Mouse (Mus musculus) small intestine, adult 2 months (tissue): ENCODE results near the gene Lypd3. TPM values are rescaled to one million over a fixed set of nuclear protein-coding genes. Genes with fewer than 3 reads are reported as not detected.

Source experiments
- H3K27ac ChIP-seq: fragments of 200-500 bp; 2 replicates; pipeline ENCODE4 v1.5.1; 2012; ENCODE audit warnings: low read depth, low read length, control low read depth, inconsistent platforms; ENCODE audit not compliant: insufficient read depth
- H3K27me3 ChIP-seq: fragments of 200-500 bp; 2 replicates; pipeline ENCODE4 v1.6.1; 2012; ENCODE audit warnings: mild to moderate bottlenecking, moderate library complexity, low read length, inconsistent platforms; ENCODE audit not compliant: control insufficient read depth, insufficient read depth
- H3K36me3 ChIP-seq: fragments of 200-500 bp; 2 replicates; pipeline ENCODE4 v1.6.1; 2012; ENCODE audit warnings: mild to moderate bottlenecking, low read length, control low read depth, inconsistent platforms; ENCODE audit not compliant: control insufficient read depth, insufficient read depth
- H3K4me1 ChIP-seq: fragments of 200-500 bp; 2 replicates; pipeline ENCODE4 v1.6.1; 2012; ENCODE audit warnings: low read length, inconsistent platforms, mixed read lengths; ENCODE audit not compliant: control insufficient read depth, insufficient read depth, insufficient read length
- H3K4me3 ChIP-seq: fragments of 200-500 bp; 2 replicates; pipeline ENCODE4 v1.5.1; 2012; ENCODE audit warnings: low read depth, mild to moderate bottlenecking, control low read depth, inconsistent platforms, low read length, moderate library complexity
- CTCF ChIP-seq: fragments of 200-500 bp; IDR thresholded peaks from 2 replicates; pipeline ENCODE4 v1.5.1; 2012; ENCODE audit warnings: low read depth, mild to moderate bottlenecking, control low read depth, inconsistent platforms, low read length, moderate library complexity, mixed read lengths; ENCODE audit not compliant: insufficient replicate concordance, insufficient read length; ENCODE audit errors: extremely low read depth
- POLR2A ChIP-seq: fragments of 200-500 bp; IDR thresholded peaks from 2 replicates; pipeline ENCODE4 v1.6.1; 2012; ENCODE audit warnings: low read depth, mild to moderate bottlenecking, control low read depth, inconsistent platforms, low read length, moderate library complexity
- WGBS: fragments of 180-500 bp; shearing (Covaris S2); methylation state at CpG from one replicate; pipeline ENCODE4 v1.1.7; 2018; 5-methylcytosine and 5-hydroxymethylcytosine counted together
- polyA plus RNA-seq: library from polyadenylated mRNA; depleted of rRNA; stranded (reverse); fragments of >200 nt; gene quantifications from 2 replicates; pipeline ENCODE4 v1.2.3, GENCODE M21; 2012

Gene Lypd3
- polyA plus RNA-seq, 1 experiment: 0.70 TPM

GRCm38 (mm10) chr7:24644996-24645395 lies 8.6 kb downstream of the Lypd3 start:
- 68% methylated on average over 7 of the region's 7 CpGs for WGBS
- H3K4me3 ChIP-seq: no peak overlapping the region

GRCm38 (mm10) chr7:24646486-24646885 lies 10.1 kb downstream of the Lypd3 start:
- Histone ChIP-seq H3K4me3 (no peak overlapping the region), H3K36me3 (no peaks in the 10 kb centered on the region), H3K4me1 (no peaks in the 10 kb centered on the region), H3K27me3 (no peaks in the 10 kb centered on the region), H3K27ac (no peak overlapping the region)
- 33% methylated on average over 7 of the region's 7 CpGs for WGBS
- TF ChIP-seq POLR2A (no peak), CTCF (no peak)

More at GRCm38 (mm10) chr7:24644996-24645395, 8.6 kb downstream of the Lypd3 start:
- Histone ChIP-seq H3K4me1 (no peaks in the 10 kb centered on the region), H3K27me3 (0 out of 2 replicates have a peak, but pooled peaks cover under 1% of the 10 kb centered on the region), H3K36me3 (no peaks in the 10 kb centered on the region), H3K27ac (no peak overlapping the region)
- TF ChIP-seq CTCF (no peak), POLR2A (no peak)

- H3K27ac ChIP-seq: no peak overlapping the region
- H3K4me3 ChIP-seq: no peak overlapping the region
- H3K36me3 ChIP-seq: no peaks in the 10 kb centered on the region
- TF ChIP-seq CTCF (peak; percentile 98; the same call in 1 of the 2 replicates), POLR2A (no peak)
- WGBS: 10% methylated on average over 7 of the region's 7 CpGs
- no peaks in the 10 kb centered on the region for H3K27me3 ChIP-seq
- H3K4me1 ChIP-seq: no peaks in the 10 kb centered on the region
Observed at GRCm38 (mm10) chr7:24653681-24654080, 17.3 kb downstream of the Lypd3 start.

- H3K4me3 ChIP-seq: no peak overlapping the region
- no peaks in the 10 kb centered on the region for H3K27me3 ChIP-seq
- no peaks in the 10 kb centered on the region for H3K4me1 ChIP-seq
- WGBS: 33% methylated on average over 12 of the region's 12 CpGs
- H3K27ac ChIP-seq: no peak overlapping the region
- no peaks in the 10 kb centered on the region for H3K36me3 ChIP-seq
- no peak for TF ChIP-seq CTCF
- no peak for TF ChIP-seq POLR2A
Observed at GRCm38 (mm10) chr7:24659737-24660357, 23.5 kb downstream of the Lypd3 start.

- Histone ChIP-seq H3K27ac (no peak overlapping the region), H3K4me1 (no peaks in the 10 kb centered on the region), H3K36me3 (no peaks in the 10 kb centered on the region), H3K4me3 (peak overlapping the region; percentile 7; the same call in 1 of the 2 replicates), H3K27me3 (no peaks in the 10 kb centered on the region)
- no peak for TF ChIP-seq CTCF
- no peak for TF ChIP-seq POLR2A
- 54% methylated on average over 17 of the region's 17 CpGs for WGBS
Observed at GRCm38 (mm10) chr7:24661118-24661904, 25.0 kb downstream of the Lypd3 start.

GRCm38 (mm10) chr7:24662575-24662974 lies 26.2 kb downstream of the Lypd3 start:
- TF ChIP-seq POLR2A (no peak), CTCF (peak; percentile 98; the same call in 1 of the 2 replicates)
- 7% methylated on average over 8 of the region's 8 CpGs for WGBS
- Histone ChIP-seq H3K27ac (no peak overlapping the region), H3K36me3 (no peaks in the 10 kb centered on the region), H3K4me1 (no peaks in the 10 kb centered on the region), H3K27me3 (no peaks in the 10 kb centered on the region), H3K4me3 (no peak overlapping the region)

GRCm38 (mm10) chr7:24664301-24664700 lies 28.0 kb downstream of the Lypd3 start:
- Histone ChIP-seq H3K4me3 (no peak overlapping the region), H3K4me1 (no peaks in the 10 kb centered on the region), H3K27me3 (no peaks in the 10 kb centered on the region), H3K36me3 (no peaks in the 10 kb centered on the region), H3K27ac (no peak overlapping the region)
- TF ChIP-seq POLR2A: no peak
- no peak for TF ChIP-seq CTCF
- WGBS: 34% methylated on average over 8 of the region's 8 CpGs
